Mouse (Mus musculus) midbrain, embryonic 16.5 days (tissue): Measurements from ENCODE around the gene Arid3a. TPM values are rescaled to one million over a fixed set of nuclear protein-coding genes. Genes with fewer than 3 reads are reported as not detected.
A peak's percentile ranks its signal among the peaks of the same experiment; 100 is the strongest.

Experiments
- ATAC-seq: fragments of 200-750 bp; cut with Nextera tagmentation; 2 replicates; pipeline ENCODE4 v1.8.0; 2017; ENCODE audit warnings: moderate TSS enrichment
- H3K27ac ChIP-seq: fragments of 300-500 bp; sonication (generic); 2 replicates; pipeline ENCODE4 v1.5.1; 2014; ENCODE audit warnings: mild to moderate bottlenecking, low read length, mixed read lengths
- H3K27me3 ChIP-seq: fragments of 300-500 bp; sonication (generic); 2 replicates; pipeline ENCODE4 v1.6.1; 2014; ENCODE audit warnings: low read depth, low read length, mixed read lengths; ENCODE audit not compliant: control insufficient read depth, insufficient read depth
- H3K36me3 ChIP-seq: fragments of 300-500 bp; sonication (generic); 2 replicates; pipeline ENCODE4 v1.6.1; 2014; ENCODE audit warnings: mild to moderate bottlenecking, low read length, moderate library complexity, mixed read lengths; ENCODE audit not compliant: control insufficient read depth, insufficient read depth
- H3K4me1 ChIP-seq: fragments of 300-500 bp; sonication (generic); 2 replicates; pipeline ENCODE4 v1.6.1; 2014; ENCODE audit warnings: mild to moderate bottlenecking, low read length, mixed read lengths; ENCODE audit not compliant: control insufficient read depth, insufficient read depth
- H3K4me2 ChIP-seq: fragments of 300-500 bp; sonication (generic); 2 replicates; pipeline ENCODE4 v1.6.1; 2014; ENCODE audit warnings: mild to moderate bottlenecking, low read length, mixed read lengths
- H3K4me3 ChIP-seq: fragments of 300-500 bp; sonication (generic); 2 replicates; pipeline ENCODE4 v1.5.1; 2014; ENCODE audit warnings: low read depth, mild to moderate bottlenecking, low read length, moderate library complexity, mixed read lengths
- H3K9ac ChIP-seq: fragments of 300-500 bp; sonication (generic); 2 replicates; pipeline ENCODE4 v1.6.1; 2014; ENCODE audit warnings: low read depth, low read length, mixed read lengths
- H3K9me3 ChIP-seq: fragments of 300-500 bp; sonication (generic); replicated peaks from 2 replicates; pipeline ENCODE4 v1.6.1; 2014; ENCODE audit warnings: mild to moderate bottlenecking, low read length, mixed read lengths; ENCODE audit not compliant: control insufficient read depth, poor library complexity, severe bottlenecking
- WGBS: fragments of 180-500 bp; shearing (Covaris S2); extraction: QIAGEN DNeasy Blood & Tissue Kit; methylation state at CpG from one replicate; pipeline ENCODE4 v1.1.7; 2014; 5-methylcytosine and 5-hydroxymethylcytosine counted together
- polyA plus RNA-seq: library from polyadenylated mRNA; unstranded; fragments of >200 nt; fragmentation: Nextera tagmentation; extraction: Ambion mirVana; gene quantifications from 2 replicates; pipeline ENCODE4 v1.2.1, GENCODE M21; 2015

Arid3a gene
- polyA plus RNA-seq, 1 experiment from 2014 or later = 2.2 TPM

- Histone ChIP-seq H3K9me3 (0 out of 2 replicates have a peak, but pooled peaks cover 2% of the 10 kb centered on the region), H3K4me1 (peaks cover 18% of the 10 kb centered on the region), H3K4me3 (peak within 1 kb of the TSS; percentile 43), H3K9ac (peak within 1 kb of the TSS; percentile 62), H3K27me3 (peaks cover 29% of the 10 kb centered on the region), H3K27ac (no peak within 1 kb of the TSS), H3K4me2 (peak within 1 kb of the TSS; percentile 65), H3K36me3 (no peaks in the 10 kb centered on the region)
- ATAC-seq = no peak
- 1% methylated on average over 59 of the region's 59 CpGs for WGBS
Observed at GRCm38 (mm10) chr10:79988506-79989271, 61.8 kb downstream of the Arid3a start, which contains the start of gene Cnn2. TSS of gene Cnn2 (plus strand) at chr10:79988584.

GRCm38 (mm10) chr10:79989272-79989786, 62.5 kb downstream of the Arid3a start:
- Histone ChIP-seq H3K9ac (no peak overlapping the region), H3K4me2 (peak overlapping the region; percentile 65), H3K4me3 (peak overlapping the region; percentile 43; the same call in 1 of the 2 replicates), H3K9me3 (0 out of 2 replicates have a peak, but pooled peaks cover 2% of the 10 kb centered on the region), H3K4me1 (peaks cover 18% of the 10 kb centered on the region), H3K36me3 (no peaks in the 10 kb centered on the region), H3K27ac (no peak overlapping the region), H3K27me3 (peaks cover 29% of the 10 kb centered on the region)
- WGBS = 28% methylated on average over 8 of the region's 8 CpGs
- ATAC-seq = no peak

- Histone ChIP-seq H3K9ac (no peak overlapping the region), H3K27me3 (peaks cover 29% of the 10 kb centered on the region), H3K4me2 (no peak overlapping the region), H3K27ac (no peak overlapping the region), H3K4me1 (peaks cover 18% of the 10 kb centered on the region), H3K36me3 (no peaks in the 10 kb centered on the region), H3K4me3 (no peak overlapping the region), H3K9me3 (0 out of 2 replicates have a peak, but pooled peaks cover 2% of the 10 kb centered on the region)
- WGBS = 14% methylated on average over 15 of the region's 15 CpGs
- ATAC-seq = no peak
Observed at GRCm38 (mm10) chr10:79989870-79990269, 63.0 kb downstream of the Arid3a start.

- Histone ChIP-seq H3K27ac (no peak overlapping the region), H3K4me1 (peaks cover 17% of the 10 kb centered on the region), H3K4me3 (no peak overlapping the region), H3K9me3 (0 out of 2 replicates have a peak, but pooled peaks cover 2% of the 10 kb centered on the region), H3K27me3 (peaks cover 29% of the 10 kb centered on the region), H3K36me3 (no peaks in the 10 kb centered on the region), H3K9ac (no peak overlapping the region), H3K4me2 (no peak overlapping the region)
- ATAC-seq = no peak
- WGBS = 52% methylated on average over 12 of the region's 12 CpGs
Observed at GRCm38 (mm10) chr10:79991099-79991498, 64.3 kb downstream of the Arid3a start.

GRCm38 (mm10) chr10:79991548-79991947, 64.7 kb downstream of the Arid3a start:
- no peak overlapping the region for H3K27ac ChIP-seq
- H3K4me2 ChIP-seq = no peak overlapping the region
- WGBS = 86% methylated on average over 6 of the region's 6 CpGs

GRCm38 (mm10) chr10:79994397-79995115, 67.7 kb downstream of the Arid3a start:
- ATAC-seq = no peak
- Histone ChIP-seq H3K4me1 (peaks cover 6% of the 10 kb centered on the region), H3K27me3 (peaks cover 11% of the 10 kb centered on the region), H3K4me2 (no peak overlapping the region), H3K27ac (no peak overlapping the region), H3K9me3 (0 out of 2 replicates have a peak, but pooled peaks cover 2% of the 10 kb centered on the region), H3K9ac (no peak overlapping the region), H3K36me3 (no peaks in the 10 kb centered on the region), H3K4me3 (no peak overlapping the region)
- 81% methylated on average over 16 of the region's 16 CpGs for WGBS

More at GRCm38 (mm10) chr10:79991548-79991947, 64.7 kb downstream of the Arid3a start:
- no peak for ATAC-seq
- H3K36me3 ChIP-seq = no peaks in the 10 kb centered on the region
- H3K4me3 ChIP-seq = no peak overlapping the region
- H3K27me3 ChIP-seq = peaks cover 29% of the 10 kb centered on the region
- H3K9ac ChIP-seq = no peak overlapping the region
- 0 out of 2 replicates have a peak, but pooled peaks cover 2% of the 10 kb centered on the region for H3K9me3 ChIP-seq
- peaks cover 12% of the 10 kb centered on the region for H3K4me1 ChIP-seq

- WGBS = 96% methylated on average over 1 of the region's 1 CpGs
- Histone ChIP-seq H3K27me3 (peaks cover 4% of the 10 kb centered on the region), H3K27ac (no peak overlapping the region), H3K4me1 (peaks cover 6% of the 10 kb centered on the region), H3K4me3 (no peak overlapping the region), H3K36me3 (no peaks in the 10 kb centered on the region), H3K9me3 (0 out of 2 replicates have a peak, but pooled peaks cover 2% of the 10 kb centered on the region), H3K9ac (no peak overlapping the region), H3K4me2 (no peak overlapping the region)
- no peak for ATAC-seq
Observed at GRCm38 (mm10) chr10:79995636-79996035, 68.8 kb downstream of the Arid3a start.

GRCm38 (mm10) chr10:79996272-79997033, 69.6 kb downstream of the Arid3a start, which contains the start of gene Abca7:
TSS of gene Abca7 (plus strand) at chr10:79996494.
- Histone ChIP-seq H3K4me2 (peak within 1 kb of the TSS; percentile 65), H3K9me3 (0 out of 2 replicates have a peak, but pooled peaks cover 2% of the 10 kb centered on the region), H3K36me3 (no peaks in the 10 kb centered on the region), H3K9ac (peak within 1 kb of the TSS; percentile 53), H3K27me3 (peaks cover 2% of the 10 kb centered on the region; the same call in 1 of the 2 replicates), H3K4me3 (peak within 1 kb of the TSS; percentile 45), H3K4me1 (peaks cover 6% of the 10 kb centered on the region), H3K27ac (peak within 1 kb of the TSS; percentile 31)
- under 1% methylated on average over 34 of the region's 34 CpGs for WGBS
- ATAC-seq = peak; percentile 91
